Mouse (Mus musculus): Measurements from ENCODE around the gene Psmd13. TPM values are rescaled to one million over a fixed set of nuclear protein-coding genes. Genes with fewer than 3 reads are reported as not detected.
A peak's percentile ranks its signal among the peaks of the same experiment; 100 is the strongest.

Gene Psmd13
- polyA plus RNA-seq, 1 experiment from 2014 or later: 78.6 TPM

DNA sequence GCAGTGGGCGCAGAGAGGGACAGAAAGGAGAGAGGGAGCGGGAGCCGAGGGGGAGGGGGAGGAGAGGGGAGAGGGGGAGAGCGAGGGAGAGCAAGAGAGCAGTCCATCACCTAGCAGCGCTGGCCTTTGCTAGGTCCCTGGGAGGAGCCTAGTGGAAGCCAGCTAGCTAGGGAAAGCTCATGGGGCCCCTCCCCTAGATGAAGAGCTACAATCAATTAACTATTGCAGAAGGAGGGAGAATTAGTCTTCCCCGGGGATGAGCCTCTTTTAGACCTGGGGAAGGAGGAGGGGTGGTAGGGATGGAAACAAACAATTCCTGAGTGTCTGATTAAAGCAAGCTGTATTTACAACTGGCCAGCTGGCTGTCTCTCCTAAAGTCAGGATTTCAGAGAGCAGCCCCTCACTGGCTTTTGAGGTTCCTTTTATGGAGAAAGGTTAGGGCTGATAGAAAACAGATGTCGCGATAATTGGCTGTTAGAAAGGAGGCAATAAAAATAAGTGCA is 58.0 kb downstream of the Psmd13 start:
- WGBS (ENCODE audit: missing documents): 94% methylated on average over 8 of the region's 8 CpGs
- no peaks in the 10 kb centered on the region for H3K79me2 ChIP-seq (ENCODE audit: inconsistent target)
- H3K27ac ChIP-seq: no peak overlapping the region
- 0 out of 2 replicates have a peak, but pooled peaks cover 1% of the 10 kb centered on the region for H3K36me3 ChIP-seq (ENCODE audit: inconsistent target)
- H3K4me3 ChIP-seq (ENCODE audit: inconsistent target): no peak overlapping the region

DNA sequence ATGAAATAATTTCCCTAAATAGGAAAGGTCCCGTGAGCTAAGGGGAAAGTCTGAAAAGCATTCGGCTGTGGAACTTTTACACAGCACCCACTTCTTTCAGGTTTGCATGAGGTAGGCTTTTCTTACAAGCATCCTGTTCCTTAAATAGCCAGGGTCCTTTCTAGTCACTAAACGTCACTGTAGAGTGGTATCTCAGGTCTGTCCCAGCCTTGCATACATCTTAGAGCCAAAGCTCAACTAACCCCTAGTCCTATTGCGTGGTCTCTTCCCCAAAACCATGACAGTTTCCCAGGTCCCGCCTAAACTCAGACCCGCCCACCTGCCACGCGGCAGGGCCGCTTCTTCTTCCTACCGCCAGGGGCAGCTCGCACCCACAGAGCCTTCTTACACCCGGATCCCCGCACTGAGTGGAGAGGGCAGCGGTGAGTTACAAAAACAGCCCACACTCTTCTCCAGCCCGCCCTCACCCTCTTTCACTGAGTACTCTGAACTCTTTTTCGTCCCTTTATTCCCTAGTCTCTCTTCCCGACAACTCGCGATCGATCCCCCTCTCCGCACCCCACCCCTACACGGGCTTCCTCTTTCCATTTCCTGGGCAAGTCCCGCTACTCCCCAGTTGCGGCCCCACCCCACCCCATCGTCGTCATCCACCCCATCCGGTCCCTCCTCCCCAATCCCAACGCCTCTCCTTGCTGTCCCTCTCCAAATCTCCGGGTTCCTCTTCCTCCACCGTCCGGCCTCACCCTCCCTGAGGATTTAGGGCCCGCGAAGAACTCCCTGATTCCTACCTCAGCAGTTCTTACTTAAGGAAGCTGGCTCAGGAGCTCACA is 59.7 kb downstream of the Psmd13 start, which contains the start of gene Pgghg:
Gene Pgghg, plus strand, starts transcription at position 170 of the 830 bp plus-strand sequence.
- H3K36me3 ChIP-seq (ENCODE audit: inconsistent target): peaks cover 18% of the 10 kb centered on the region; the same call in 1 of the 2 replicates
- under 1% methylated on average over 33 of the region's 33 CpGs for WGBS (ENCODE audit: missing documents)
- H3K79me2 ChIP-seq (ENCODE audit: inconsistent target): no peaks in the 10 kb centered on the region
- peak within 1 kb of the TSS; percentile 45 for H3K4me3 ChIP-seq (ENCODE audit: inconsistent target)
- H3K27ac ChIP-seq: peak within 1 kb of the TSS; percentile 98

GRCm38 (mm10) chr7:140942341-140942740 is 60.6 kb downstream of the Psmd13 start:
- H3K36me3 ChIP-seq (ENCODE audit: inconsistent target): peaks cover 19% of the 10 kb centered on the region; the same call in 1 of the 2 replicates
- H3K4me3 ChIP-seq (ENCODE audit: inconsistent target): peak overlapping the region; percentile 45
- peak overlapping the region; percentile 98 for H3K27ac ChIP-seq
- H3K79me2 ChIP-seq (ENCODE audit: inconsistent target): no peaks in the 10 kb centered on the region
- 52% methylated on average over 9 of the region's 9 CpGs for WGBS (ENCODE audit: missing documents)

DNA sequence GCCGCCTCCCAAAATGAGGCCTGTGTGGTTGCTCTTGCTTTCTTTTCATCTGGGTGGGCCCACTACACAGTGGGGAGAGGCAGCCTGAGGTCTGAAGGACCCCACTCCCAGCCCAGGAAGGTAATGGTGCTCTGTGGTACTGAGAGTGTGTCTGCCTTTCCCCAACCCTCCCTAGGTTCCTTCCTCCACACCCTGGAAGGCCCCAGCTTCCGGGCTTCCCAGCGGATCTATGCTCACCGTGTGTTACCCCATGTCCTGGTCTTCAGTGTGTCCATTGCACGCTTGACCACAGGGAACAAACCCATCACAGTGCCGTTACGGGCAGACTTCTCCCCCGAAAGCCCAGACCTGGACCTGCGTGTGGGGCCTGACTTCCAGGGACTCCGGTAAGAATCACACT is 61.0 kb downstream of the Psmd13 start:
- Histone ChIP-seq H3K27ac (peak overlapping the region; percentile 98), H3K4me3 (ENCODE audit: inconsistent target) (no peak overlapping the region), H3K36me3 (ENCODE audit: inconsistent target) (peaks cover 19% of the 10 kb centered on the region; the same call in 1 of the 2 replicates), H3K79me2 (ENCODE audit: inconsistent target) (no peaks in the 10 kb centered on the region)
- 86% methylated on average over 10 of the region's 10 CpGs for WGBS (ENCODE audit: missing documents)

DNA sequence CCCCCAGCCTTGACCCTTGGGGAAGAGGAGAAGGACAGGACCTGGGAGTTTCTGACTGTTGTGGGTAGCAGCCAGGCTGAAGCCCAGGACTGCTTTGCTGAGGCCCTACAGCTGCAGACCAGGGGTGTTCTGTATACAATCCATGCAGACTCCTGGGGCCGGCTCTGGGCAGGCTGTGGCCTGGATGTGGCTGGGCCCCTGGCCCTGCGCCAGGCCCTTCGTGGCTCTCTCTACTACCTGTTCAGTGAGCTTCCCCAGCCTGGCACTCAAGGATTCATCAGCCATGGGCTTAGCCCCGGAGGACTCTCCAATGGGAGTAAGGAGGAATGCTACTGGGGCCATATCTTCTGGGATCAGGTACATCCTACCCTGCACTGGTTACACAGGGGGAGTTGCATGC is 61.6 kb downstream of the Psmd13 start:
- H3K79me2 ChIP-seq (ENCODE audit: inconsistent target): no peaks in the 10 kb centered on the region
- H3K36me3 ChIP-seq (ENCODE audit: inconsistent target): peaks cover 21% of the 10 kb centered on the region; the same call in 1 of the 2 replicates
- H3K27ac ChIP-seq: no peak overlapping the region
- H3K4me3 ChIP-seq (ENCODE audit: inconsistent target): no peak overlapping the region
- 81% methylated on average over 4 of the region's 4 CpGs for WGBS (ENCODE audit: missing documents)

- H3K4me3 ChIP-seq (ENCODE audit: inconsistent target): no peak overlapping the region
- WGBS (ENCODE audit: missing documents): 100% methylated on average over 7 of the region's 7 CpGs
- H3K36me3 ChIP-seq (ENCODE audit: inconsistent target): peaks cover 30% of the 10 kb centered on the region
- no peak overlapping the region for H3K27ac ChIP-seq
- peaks cover under 1% of the 10 kb centered on the region; the same call in 1 of the 2 replicates for H3K79me2 ChIP-seq (ENCODE audit: inconsistent target)
Observed at GRCm38 (mm10) chr7:140944236-140944635, 62.5 kb downstream of the Psmd13 start.

GRCm38 (mm10) chr7:140945247-140945646 is 63.5 kb downstream of the Psmd13 start:
- H3K36me3 ChIP-seq (ENCODE audit: inconsistent target): peaks cover 40% of the 10 kb centered on the region
- H3K79me2 ChIP-seq (ENCODE audit: inconsistent target): peaks cover 11% of the 10 kb centered on the region; the same call in 1 of the 2 replicates
- 95% methylated on average over 5 of the region's 5 CpGs for WGBS (ENCODE audit: missing documents)
- no peak overlapping the region for H3K27ac ChIP-seq
- no peak overlapping the region for H3K4me3 ChIP-seq (ENCODE audit: inconsistent target)

DNA sequence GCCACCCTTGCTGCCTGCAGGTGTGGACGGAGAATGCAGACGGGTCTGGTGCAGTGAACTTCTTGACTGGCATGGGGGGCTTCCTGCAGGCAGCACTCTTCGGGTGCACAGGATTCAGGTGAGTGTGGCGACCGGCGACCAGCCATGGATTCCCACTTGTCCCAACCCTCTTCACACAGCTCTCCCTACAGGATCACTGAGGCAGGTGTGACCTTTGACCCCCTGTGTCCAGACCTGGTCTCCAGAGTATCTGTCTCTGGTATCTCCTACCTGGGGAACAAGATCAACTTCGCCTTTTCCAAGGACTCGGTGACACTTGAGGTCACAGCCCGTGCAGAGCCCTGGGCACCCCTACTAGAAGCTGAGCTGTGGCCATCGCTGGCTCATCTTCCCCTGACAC is 64.5 kb downstream of the Psmd13 start:
- WGBS (ENCODE audit: missing documents): 91% methylated on average over 10 of the region's 10 CpGs

GRCm38 (mm10) chr7:140946980-140947379 is 65.2 kb downstream of the Psmd13 start:
- WGBS (ENCODE audit: missing documents): 10% methylated on average over 5 of the region's 7 CpGs
- Histone ChIP-seq H3K79me2 (ENCODE audit: inconsistent target) (peaks cover 28% of the 10 kb centered on the region), H3K36me3 (ENCODE audit: inconsistent target) (peaks cover 44% of the 10 kb centered on the region), H3K27ac (no peak overlapping the region), H3K4me3 (ENCODE audit: inconsistent target) (no peak overlapping the region)

More for the DNA sequence above, 64.5 kb downstream of the Psmd13 start:
- H3K36me3 ChIP-seq (ENCODE audit: inconsistent target): peaks cover 44% of the 10 kb centered on the region
- no peak overlapping the region for H3K4me3 ChIP-seq (ENCODE audit: inconsistent target)
- H3K79me2 ChIP-seq (ENCODE audit: inconsistent target): peaks cover 21% of the 10 kb centered on the region
- no peak overlapping the region for H3K27ac ChIP-seq

GRCm38 (mm10) chr7:140948161-140948560 is 66.4 kb downstream of the Psmd13 start:
- no peak overlapping the region for H3K27ac ChIP-seq
- H3K79me2 ChIP-seq (ENCODE audit: inconsistent target): peaks cover 40% of the 10 kb centered on the region
- H3K4me3 ChIP-seq (ENCODE audit: inconsistent target): no peak overlapping the region
- 84% methylated on average over 8 of the region's 8 CpGs for WGBS (ENCODE audit: missing documents)
- peaks cover 44% of the 10 kb centered on the region for H3K36me3 ChIP-seq (ENCODE audit: inconsistent target)

Other genes with a start within 250 kb of the Psmd13 start
- not detected in 3 replicates for gene Olfr53, start 235.5 kb upstream of the Psmd13 start, polyA plus RNA-seq (2018)
- not detected in 3 replicates for gene Olfr539, start 222.0 kb upstream of the Psmd13 start, polyA plus RNA-seq (2018)
- gene Olfr45, start 200.0 kb upstream of the Psmd13 start, polyA plus RNA-seq (2018): not detected in 3 replicates
- gene Olfr541, start 184.7 kb upstream of the Psmd13 start, polyA plus RNA-seq (2018): not detected in 3 replicates
- not detected in 3 replicates for gene Cyp2e1, start 118.2 kb upstream of the Psmd13 start, polyA plus RNA-seq (2018)
- gene Syce1, start 94.1 kb upstream of the Psmd13 start, polyA plus RNA-seq (2018): 0.50 to 0.64 TPM in 2 of 3 replicates, not detected in the other
- 0.17 to 0.31 TPM (median 0.19 TPM) in 3 replicates for gene Zfp941, start 59.8 kb upstream of the Psmd13 start, polyA plus RNA-seq (2018)
- gene Urah, start 47.0 kb upstream of the Psmd13 start, polyA plus RNA-seq (2018): not detected in 3 replicates
- not detected in 3 replicates for gene Scgb1c1, start 36.4 kb upstream of the Psmd13 start, polyA plus RNA-seq (2018)
- not detected in 3 replicates for gene Odf3, start 34.2 kb upstream of the Psmd13 start, polyA plus RNA-seq (2018)
- gene Gm45785, start 25.6 kb upstream of the Psmd13 start, polyA plus RNA-seq (2018): not detected in 3 replicates
- 18.7 to 48.4 TPM (median 41.3 TPM) in 3 replicates for gene Ric8a, start 25.0 kb upstream of the Psmd13 start, polyA plus RNA-seq (2018)
- 8.0 to 19.0 TPM (median 14.4 TPM) in 3 replicates for gene Bet1l, start 24.4 kb upstream of the Psmd13 start, polyA plus RNA-seq (2018)
- 4.8 to 16.9 TPM (median 7.6 TPM) in 3 replicates for gene Sirt3, start 341 bp downstream of the Psmd13 start, polyA plus RNA-seq (2018)
- gene Cox8b, start 18.5 kb downstream of the Psmd13 start, polyA plus RNA-seq (2018): not detected in 3 replicates
- gene Nlrp6, start 38.9 kb downstream of the Psmd13 start, polyA plus RNA-seq (2018): not detected in 3 replicates
- 6.3 to 9.2 TPM (median 7.2 TPM) in 3 replicates for gene Pgghg, start 59.4 kb downstream of the Psmd13 start, polyA plus RNA-seq (2018)
- 0.30 to 1.0 TPM in 2 of 3 replicates, not detected in the other for gene Ifitm5, start 68.3 kb downstream of the Psmd13 start, polyA plus RNA-seq (2018)
- gene Gm45717, start 74.0 kb downstream of the Psmd13 start, polyA plus RNA-seq (2018): 0.87 TPM in 1 of 3 replicates, not detected in the others
- gene Ifitm2, start 74.0 kb downstream of the Psmd13 start, polyA plus RNA-seq (2018): 471 to 1,093 TPM (median 749 TPM) in 3 replicates
- 4.7 to 18.2 TPM (median 4.8 TPM) in 3 replicates for gene Ifitm1, start 85.3 kb downstream of the Psmd13 start, polyA plus RNA-seq (2018)
- 596 to 2,531 TPM (median 1,114 TPM) in 3 replicates for gene Ifitm3, start 128.8 kb downstream of the Psmd13 start, polyA plus RNA-seq (2018)
- gene Ifitm6, start 136.0 kb downstream of the Psmd13 start, polyA plus RNA-seq (2018): 4.1 to 21.4 TPM (median 7.4 TPM) in 3 replicates
- gene Gm17387, start 147.2 kb downstream of the Psmd13 start, polyA plus RNA-seq (2018): not detected in 3 replicates
- gene B4galnt4, start 179.1 kb downstream of the Psmd13 start, polyA plus RNA-seq (2018): not detected in 3 replicates
- gene Pkp3, start 196.2 kb downstream of the Psmd13 start, polyA plus RNA-seq (2018): not detected in 3 replicates
- gene Sigirr, start 218.6 kb downstream of the Psmd13 start, polyA plus RNA-seq (2018): 0.50 to 2.0 TPM (median 0.58 TPM) in 3 replicates
- gene Ano9, start 235.8 kb downstream of the Psmd13 start, polyA plus RNA-seq (2018): not detected in 3 replicates
- 12.0 to 19.0 TPM (median 15.6 TPM) in 3 replicates for gene Ptdss2, start 240.4 kb downstream of the Psmd13 start, polyA plus RNA-seq (2018)